Mouse (Mus musculus) bone marrow macrophage, adult 2 months (primary cell): Measurements from ENCODE around the gene Rtn4rl2.

ENCODE experiments used
- CTCF ChIP-seq: IDR thresholded peaks from 2 replicates; pipeline ENCODE4 v1.5.1; 2012; ENCODE audit warnings: low read depth, mild to moderate bottlenecking, low read length, moderate library complexity
- POLR2A ChIP-seq: IDR thresholded peaks from 2 replicates; pipeline ENCODE4 v1.6.1; 2012; ENCODE audit warnings: mild to moderate bottlenecking, low read depth, low read length, borderline replicate concordance

DNA sequence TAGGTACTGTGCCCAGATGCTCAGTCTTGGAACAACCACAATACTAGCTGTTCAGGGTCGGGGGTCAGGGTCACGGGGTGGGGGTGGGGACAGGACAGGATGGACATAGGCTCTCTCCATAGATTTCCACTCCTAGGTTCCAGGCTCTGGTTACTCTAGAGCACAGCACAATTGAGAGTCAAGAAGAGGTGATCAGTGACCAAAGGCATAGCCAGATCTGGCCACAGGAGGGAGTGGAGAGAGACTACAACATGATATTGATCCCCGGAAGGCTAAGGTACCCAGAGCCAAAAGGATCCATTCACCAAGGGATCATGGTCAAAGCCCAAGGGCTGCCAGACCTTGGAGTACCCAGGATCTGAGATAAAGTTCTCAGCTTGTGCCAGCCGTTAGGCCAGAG lies 1.9 kb downstream of the Rtn4rl2 start:
- TF ChIP-seq POLR2A, result no peak
- TF ChIP-seq CTCF, result no peak
